Mouse (Mus musculus): Measurements from ENCODE around the gene Tmem214.

- TF ChIP-seq CTCF (IDR thresholded peaks at IDR 0.05; ENCODE audit: extremely low read depth, insufficient read depth, insufficient read length, insufficient replicate concordance) (no peak), POLR2A (IDR thresholded peaks at IDR 0.05; ENCODE audit: low read depth, low read length) (no peak)
These were observed 42.1 kb downstream of the Tmem214 start for GRCm38 (mm10) chr5:30909863-30910262.

Measured in spleen, adult 2 months (tissue).